Mouse (Mus musculus): ENCODE measurements at regions not wholly inside any gene's neighbourhood (a gene's known extent, or its start where the extent isn't known, plus 50 kb on each side); places are given as distances from the start of the nearest gene placed in this dataset.

DNA sequence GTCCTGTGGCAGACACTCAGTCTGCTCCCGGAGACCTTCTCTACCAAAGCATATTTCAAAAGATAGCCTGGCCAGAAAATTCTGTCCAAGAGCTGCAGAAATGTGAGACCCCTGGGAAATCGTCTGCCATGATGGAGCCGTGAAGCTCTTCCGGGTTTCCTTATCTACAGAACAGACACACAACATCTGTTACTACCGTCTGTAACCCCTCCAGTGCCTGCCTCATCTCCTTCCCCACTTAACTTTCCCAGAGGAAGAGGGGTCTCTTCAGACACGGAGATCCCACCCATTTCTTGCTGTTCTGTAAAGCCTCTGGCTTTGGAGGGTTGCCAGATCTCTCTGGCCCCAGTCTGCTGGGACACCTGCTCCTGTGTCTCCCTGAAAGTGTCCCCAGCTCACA, 156.2 kb upstream of the Kcnab2 start:
- no peak overlapping the region for H3K9ac ChIP-seq (ENCODE audit: low read depth, low read length)
- no peak overlapping the region for H3K27ac ChIP-seq (ENCODE audit: low read length)
- no peak overlapping the region for H3K4me2 ChIP-seq (ENCODE audit: low read depth, low read length)
- H3K4me1 ChIP-seq (ENCODE audit: control insufficient read depth, low read depth, low read length) = no peaks in the 10 kb centered on the region
- H3K4me3 ChIP-seq (ENCODE audit: low read depth, low read length) = no peak overlapping the region
- no peak for ATAC-seq (ENCODE audit: low read depth)
- no peaks in the 10 kb centered on the region for H3K27me3 ChIP-seq (ENCODE audit: control insufficient read depth, insufficient read depth, low read depth, low read length)
- H3K9me3 ChIP-seq (replicated peaks; ENCODE audit: control insufficient read depth, low read length) = no peaks in the 10 kb centered on the region
- no peaks in the 10 kb centered on the region for H3K36me3 ChIP-seq (ENCODE audit: control insufficient read depth, insufficient read depth)
- WGBS (ENCODE audit: insufficient replicate concordance) = 39% methylated on average over 6 of the region's 6 CpGs

DNA sequence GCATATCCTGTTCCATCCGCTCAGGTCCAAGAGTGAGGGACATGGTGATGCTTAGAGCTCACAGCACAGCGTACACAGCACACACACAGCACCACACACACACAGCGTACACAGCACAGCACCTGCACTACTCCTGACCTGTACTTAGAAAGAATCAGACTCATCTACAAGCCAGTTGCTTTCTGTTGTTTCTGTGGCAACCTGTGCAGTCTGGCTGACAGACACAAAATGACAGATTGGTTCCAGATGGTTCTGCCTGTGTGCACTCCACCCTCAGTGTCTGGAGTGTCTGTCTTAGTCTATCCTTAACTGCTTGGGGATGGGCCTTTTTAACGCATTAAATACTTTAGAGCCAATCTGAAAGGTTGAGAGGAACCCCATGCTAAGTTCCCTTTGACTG, 150.4 kb upstream of the Kcnab2 start:
- Histone ChIP-seq H3K9ac (ENCODE audit: low read depth, low read length) (no peak overlapping the region), H3K4me1 (ENCODE audit: control insufficient read depth, low read depth, low read length) (no peaks in the 10 kb centered on the region), H3K9me3 (replicated peaks; ENCODE audit: control insufficient read depth, low read length) (no peaks in the 10 kb centered on the region), H3K4me3 (ENCODE audit: low read depth, low read length) (no peak overlapping the region), H3K27ac (ENCODE audit: low read length) (no peak overlapping the region), H3K27me3 (ENCODE audit: control insufficient read depth, insufficient read depth, low read depth, low read length) (no peaks in the 10 kb centered on the region), H3K36me3 (ENCODE audit: control insufficient read depth, insufficient read depth) (no peaks in the 10 kb centered on the region), H3K4me2 (ENCODE audit: low read depth, low read length) (no peak overlapping the region)
- 63% methylated on average over 4 of the region's 4 CpGs for WGBS (ENCODE audit: insufficient replicate concordance)
- ATAC-seq (ENCODE audit: low read depth) = no peak

DNA sequence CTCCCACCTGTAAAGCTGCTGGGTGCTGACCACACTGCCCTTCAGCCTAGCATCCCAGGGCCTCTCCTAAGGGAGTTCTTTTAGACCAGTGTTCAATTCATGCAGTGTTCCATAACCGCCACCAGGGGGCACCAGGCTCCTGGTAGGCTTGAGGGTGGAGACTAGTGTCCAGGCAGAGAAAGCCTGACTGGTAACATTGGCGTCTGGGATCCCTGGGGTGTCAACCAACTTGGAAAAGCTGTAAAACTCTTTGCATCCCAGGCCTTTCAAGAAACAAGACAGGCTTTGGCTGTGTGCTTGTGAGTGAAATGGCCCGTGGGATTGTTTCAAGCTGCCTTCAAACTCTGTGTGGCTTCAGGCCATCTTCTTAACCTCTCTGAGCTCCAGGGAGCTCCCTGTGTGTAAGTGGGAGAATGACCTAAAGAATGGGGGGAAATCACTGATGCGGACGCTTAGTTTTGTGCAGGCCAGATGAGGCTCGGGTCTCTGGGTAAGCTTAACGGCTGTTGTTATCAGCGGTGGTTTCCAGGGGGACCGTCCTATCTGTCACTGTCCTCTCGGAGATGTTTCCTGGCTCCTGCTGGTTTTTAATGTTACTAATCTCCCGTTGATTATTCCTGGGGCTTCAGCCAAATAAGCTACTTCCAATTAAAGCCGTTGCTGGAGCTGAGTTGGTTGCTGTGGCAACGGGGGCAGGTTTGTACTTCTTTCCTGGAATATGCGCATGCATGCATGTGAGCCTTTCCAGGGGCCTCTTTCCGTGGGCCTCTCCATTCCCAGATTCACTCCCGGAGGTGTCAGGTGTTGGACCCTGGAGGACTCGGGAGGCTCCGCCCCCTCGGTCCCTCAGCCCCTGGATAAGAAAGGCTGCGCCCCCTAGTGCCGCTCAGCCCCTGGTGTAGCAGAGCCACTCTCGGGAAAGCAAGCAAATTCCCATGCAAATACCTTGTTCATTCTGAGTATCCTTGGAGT, 147.6 kb upstream of the Kcnab2 start:
- Histone ChIP-seq H3K4me1 (ENCODE audit: control insufficient read depth, low read depth, low read length) (no peaks in the 10 kb centered on the region), H3K4me2 (ENCODE audit: low read depth, low read length) (no peak overlapping the region), H3K4me3 (ENCODE audit: low read depth, low read length) (no peak overlapping the region), H3K36me3 (ENCODE audit: control insufficient read depth, insufficient read depth) (no peaks in the 10 kb centered on the region), H3K27ac (ENCODE audit: low read length) (no peak overlapping the region), H3K27me3 (ENCODE audit: control insufficient read depth, insufficient read depth, low read depth, low read length) (no peaks in the 10 kb centered on the region), H3K9me3 (replicated peaks; ENCODE audit: control insufficient read depth, low read length) (no peaks in the 10 kb centered on the region), H3K9ac (ENCODE audit: low read depth, low read length) (no peak overlapping the region)
- WGBS (ENCODE audit: insufficient replicate concordance) = 7% methylated on average over 22 of the region's 22 CpGs
- ATAC-seq (ENCODE audit: low read depth) = no peak; the same call in 1 of the 2 replicates

GRCm38 (mm10) chr4:152622022-152622777, 144.5 kb upstream of the Kcnab2 start:
- Histone ChIP-seq H3K4me1 (ENCODE audit: control insufficient read depth, low read depth, low read length) (no peaks in the 10 kb centered on the region), H3K27ac (ENCODE audit: low read length) (no peak overlapping the region), H3K9me3 (replicated peaks; ENCODE audit: control insufficient read depth, low read length) (no peaks in the 10 kb centered on the region), H3K36me3 (ENCODE audit: control insufficient read depth, insufficient read depth) (no peaks in the 10 kb centered on the region), H3K4me2 (ENCODE audit: low read depth, low read length) (no peak overlapping the region), H3K27me3 (ENCODE audit: control insufficient read depth, insufficient read depth, low read depth, low read length) (no peaks in the 10 kb centered on the region), H3K4me3 (ENCODE audit: low read depth, low read length) (no peak overlapping the region), H3K9ac (ENCODE audit: low read depth, low read length) (no peak overlapping the region)
- WGBS (ENCODE audit: insufficient replicate concordance) = 49% methylated on average over 9 of the region's 9 CpGs
- ATAC-seq (ENCODE audit: low read depth) = no peak

DNA sequence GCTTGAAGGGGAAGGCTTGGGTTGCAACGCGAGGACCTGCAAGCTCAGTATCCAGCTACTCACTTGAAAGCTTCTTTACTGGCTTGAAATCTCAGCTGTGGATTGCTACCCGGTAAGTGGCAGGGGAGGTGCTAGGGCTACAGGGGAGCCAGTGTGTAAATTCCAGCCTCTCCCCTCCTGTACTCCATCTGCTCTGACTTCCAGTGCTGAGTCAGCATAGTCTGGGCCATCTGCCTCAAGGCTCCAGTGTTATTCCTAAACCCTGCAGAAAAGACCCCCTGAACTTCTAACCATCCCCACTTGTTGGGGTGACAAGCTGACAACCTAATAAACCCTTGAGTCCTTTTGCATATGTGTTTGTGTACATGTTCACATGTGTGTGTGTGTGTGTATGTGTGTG, 140.0 kb upstream of the Kcnab2 start:
- ATAC-seq (ENCODE audit: low read depth) = no peak
- H3K27ac ChIP-seq (ENCODE audit: low read length) = no peak overlapping the region
- H3K36me3 ChIP-seq (ENCODE audit: control insufficient read depth, insufficient read depth) = no peaks in the 10 kb centered on the region
- H3K4me2 ChIP-seq (ENCODE audit: low read depth, low read length) = no peak overlapping the region
- no peak overlapping the region for H3K9ac ChIP-seq (ENCODE audit: low read depth, low read length)
- H3K27me3 ChIP-seq (ENCODE audit: control insufficient read depth, insufficient read depth, low read depth, low read length) = no peaks in the 10 kb centered on the region
- no peaks in the 10 kb centered on the region for H3K9me3 ChIP-seq (replicated peaks; ENCODE audit: control insufficient read depth, low read length)
- 28% methylated on average over 3 of the region's 3 CpGs for WGBS (ENCODE audit: insufficient replicate concordance)
- H3K4me1 ChIP-seq (ENCODE audit: control insufficient read depth, low read depth, low read length) = no peaks in the 10 kb centered on the region
- no peak overlapping the region for H3K4me3 ChIP-seq (ENCODE audit: low read depth, low read length)

DNA sequence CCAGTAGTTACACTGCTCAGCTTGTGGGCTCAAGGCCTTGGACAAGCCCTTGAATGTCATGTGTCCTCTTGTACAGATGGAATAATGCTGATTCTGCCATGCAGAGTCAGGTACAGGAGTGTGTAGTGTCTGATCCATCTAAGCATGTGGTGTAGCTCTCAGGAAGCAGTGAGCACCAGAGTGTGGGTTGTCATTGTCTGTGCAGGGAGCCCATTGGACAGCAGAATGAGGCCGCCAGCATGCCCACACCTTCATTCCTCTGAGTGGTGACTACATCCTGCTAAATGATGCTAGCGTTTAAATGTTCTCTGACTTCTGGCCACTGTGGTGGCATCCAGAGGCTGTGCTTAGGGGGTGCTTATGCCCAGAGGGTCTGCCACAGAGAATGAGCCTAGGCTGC, 137.5 kb upstream of the Kcnab2 start:
- no peaks in the 10 kb centered on the region for H3K36me3 ChIP-seq (ENCODE audit: control insufficient read depth, insufficient read depth)
- H3K9me3 ChIP-seq (replicated peaks; ENCODE audit: control insufficient read depth, low read length) = no peaks in the 10 kb centered on the region
- ATAC-seq (ENCODE audit: low read depth) = no peak
- no peaks in the 10 kb centered on the region for H3K4me1 ChIP-seq (ENCODE audit: control insufficient read depth, low read depth, low read length)
- H3K4me3 ChIP-seq (ENCODE audit: low read depth, low read length) = no peak overlapping the region
- no peaks in the 10 kb centered on the region for H3K27me3 ChIP-seq (ENCODE audit: control insufficient read depth, insufficient read depth, low read depth, low read length)
- 63% methylated on average over 2 of the region's 2 CpGs for WGBS (ENCODE audit: insufficient replicate concordance)
- H3K9ac ChIP-seq (ENCODE audit: low read depth, low read length) = no peak overlapping the region
- no peak overlapping the region for H3K27ac ChIP-seq (ENCODE audit: low read length)
- no peak overlapping the region for H3K4me2 ChIP-seq (ENCODE audit: low read depth, low read length)

DNA sequence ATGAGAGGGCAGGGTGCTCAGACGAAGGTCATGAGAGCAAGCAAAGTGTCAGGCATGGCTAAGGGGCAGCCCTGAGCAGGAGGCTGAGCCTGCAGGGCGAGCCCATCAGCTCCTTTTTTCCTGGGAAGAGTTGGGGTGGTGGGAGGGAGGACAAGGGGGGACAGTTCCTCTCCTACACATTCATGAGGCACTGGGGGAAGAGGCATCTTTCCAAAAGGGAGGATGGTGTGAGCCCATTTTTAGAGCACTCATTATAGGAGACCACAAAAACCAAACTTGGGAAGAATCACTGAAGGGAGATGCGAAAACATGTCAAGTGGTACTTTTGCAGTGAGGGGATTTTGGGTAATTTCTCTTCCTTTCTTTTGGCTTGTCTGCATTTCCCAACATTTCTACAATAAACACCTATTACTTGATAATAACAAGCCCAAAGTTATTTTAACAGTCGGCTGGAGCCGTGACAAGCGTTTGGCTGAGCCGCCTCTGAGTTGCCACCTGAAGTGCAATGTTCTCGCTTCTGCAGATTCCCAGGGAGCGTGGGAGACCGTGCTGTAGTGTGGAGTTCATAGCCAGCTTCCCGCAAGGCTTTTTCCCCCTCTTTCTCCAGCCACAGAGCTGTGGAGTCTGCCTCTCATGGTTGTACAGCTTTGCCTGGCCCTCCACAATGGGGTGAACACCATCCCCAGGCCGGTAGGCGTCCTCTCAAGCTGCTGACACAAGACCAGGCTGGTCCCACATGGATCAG, 136.9 kb upstream of the Kcnab2 start:
- Histone ChIP-seq H3K27ac (ENCODE audit: low read length) (no peak overlapping the region), H3K9ac (ENCODE audit: low read depth, low read length) (no peak overlapping the region), H3K36me3 (ENCODE audit: control insufficient read depth, insufficient read depth) (no peaks in the 10 kb centered on the region), H3K4me1 (ENCODE audit: control insufficient read depth, low read depth, low read length) (no peaks in the 10 kb centered on the region), H3K4me3 (ENCODE audit: low read depth, low read length) (no peak overlapping the region), H3K4me2 (ENCODE audit: low read depth, low read length) (no peak overlapping the region), H3K27me3 (ENCODE audit: control insufficient read depth, insufficient read depth, low read depth, low read length) (no peaks in the 10 kb centered on the region), H3K9me3 (replicated peaks; ENCODE audit: control insufficient read depth, low read length) (no peaks in the 10 kb centered on the region)
- 66% methylated on average over 13 of the region's 13 CpGs for WGBS (ENCODE audit: insufficient replicate concordance)
- ATAC-seq (ENCODE audit: low read depth) = no peak
